Mouse (Mus musculus): ENCODE data around the gene Psmc5.

DNA sequence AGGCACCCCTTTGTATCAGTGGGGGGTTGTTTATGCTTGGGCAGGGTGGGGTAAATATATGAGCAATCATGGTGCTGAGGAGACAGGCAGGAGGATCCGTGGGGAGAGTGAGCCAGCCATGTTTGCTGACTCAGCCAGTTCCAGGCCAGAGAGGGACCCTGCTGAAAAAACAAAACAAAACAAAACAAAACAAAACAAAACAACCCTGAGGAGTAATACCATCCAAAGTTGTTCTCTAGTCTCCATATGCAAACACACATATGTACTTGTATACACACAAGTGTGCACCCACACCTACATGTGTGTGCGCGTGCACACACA, 50.1 kb downstream of the Psmc5 start:
- TF ChIP-seq CTCF (IDR thresholded peaks at IDR 0.05) (no peak), POLR2A (IDR thresholded peaks at IDR 0.05; ENCODE audit: insufficient read depth, low read depth, low read length) (no peak), EP300 (IDR thresholded peaks at IDR 0.05; ENCODE audit: insufficient read depth, low read depth, low read length) (no peak)
